Mouse (Mus musculus): Measurements from ENCODE around the gene Hoxa10.

DNA sequence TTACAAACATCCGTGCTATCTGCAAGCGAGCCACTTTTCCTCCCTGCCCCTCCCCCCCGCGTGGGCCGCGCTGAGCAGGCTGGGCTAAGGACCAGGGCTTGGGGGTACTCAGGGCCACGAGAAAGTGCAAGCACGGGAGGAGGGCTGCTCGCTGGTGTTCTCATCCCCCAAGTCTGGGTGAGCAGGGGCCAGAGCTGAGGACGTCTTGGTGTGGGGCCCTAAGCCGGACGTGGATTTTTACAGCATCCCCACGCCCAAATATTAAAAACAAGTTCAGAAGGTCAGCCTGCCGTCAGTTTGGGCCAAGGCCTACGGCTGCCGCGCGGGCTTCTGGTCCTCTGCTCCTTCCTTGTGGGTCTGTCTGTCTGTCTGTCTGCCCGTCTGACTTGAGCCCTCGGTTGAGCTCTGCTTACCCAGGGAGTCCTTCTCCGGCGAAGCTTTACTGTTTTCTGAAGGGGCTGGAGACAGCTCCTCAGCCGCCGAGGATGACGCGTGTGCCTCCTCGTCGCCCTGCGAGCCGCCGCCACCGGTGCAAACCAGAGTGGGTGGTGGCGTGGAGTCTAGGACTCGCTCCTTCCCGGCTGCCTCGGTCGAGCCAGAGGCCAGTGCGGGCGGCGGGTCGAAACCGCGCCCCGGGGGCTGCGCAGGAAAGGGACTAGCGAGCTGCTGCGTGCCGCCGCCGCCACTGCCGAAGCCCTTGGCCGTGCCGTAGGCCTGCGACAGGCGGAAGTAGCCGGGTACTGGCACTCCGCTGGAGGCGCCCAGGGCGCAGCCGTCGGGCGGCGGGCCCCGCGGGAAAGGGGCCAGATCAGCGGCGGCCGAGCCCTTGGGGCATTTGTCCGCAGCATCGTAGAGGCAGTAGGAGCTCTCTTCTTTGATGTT lies 6.9 kb downstream of the Hoxa10 start:
- no peak for TF ChIP-seq CTCF (IDR thresholded peaks at IDR 0.05; ENCODE audit: extremely low read depth, insufficient read depth, insufficient read length, insufficient replicate concordance)
- no peak for TF ChIP-seq POLR2A (IDR thresholded peaks at IDR 0.05; ENCODE audit: low read depth, low read length)
